Mouse (Mus musculus): ENCODE results near the gene Usp39.

The Usp39 gene

DNA sequence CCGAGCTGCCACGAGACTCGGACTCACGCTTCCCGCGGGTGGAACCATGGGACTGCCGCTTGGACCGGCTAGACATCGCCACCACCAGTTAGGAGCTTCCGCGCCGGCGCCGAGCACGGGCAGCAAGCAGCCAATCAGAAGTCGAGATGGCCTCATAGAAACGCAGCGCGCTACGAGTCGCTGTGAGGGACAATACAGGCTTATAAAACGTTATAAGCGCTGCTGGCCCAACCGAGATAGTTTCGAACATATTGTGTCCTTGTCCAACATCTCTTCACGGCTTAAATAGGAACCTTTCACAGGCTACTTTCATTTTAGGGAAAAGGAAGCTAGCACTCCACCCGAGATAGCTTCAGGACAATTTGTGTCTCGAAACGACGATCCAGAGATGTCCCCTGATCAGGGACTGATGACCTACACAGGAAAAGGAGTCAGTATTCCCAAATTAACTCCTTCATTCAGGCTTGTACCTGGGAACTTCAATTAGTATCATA, at the start of gene Usp39:
Usp39 (minus strand) TSS at position 111 of the 494 bp plus-strand sequence.
- peak; percentile 90 to 93 for DNase-seq (ENCODE audit: low spot score in 2 of 2)

DNA sequence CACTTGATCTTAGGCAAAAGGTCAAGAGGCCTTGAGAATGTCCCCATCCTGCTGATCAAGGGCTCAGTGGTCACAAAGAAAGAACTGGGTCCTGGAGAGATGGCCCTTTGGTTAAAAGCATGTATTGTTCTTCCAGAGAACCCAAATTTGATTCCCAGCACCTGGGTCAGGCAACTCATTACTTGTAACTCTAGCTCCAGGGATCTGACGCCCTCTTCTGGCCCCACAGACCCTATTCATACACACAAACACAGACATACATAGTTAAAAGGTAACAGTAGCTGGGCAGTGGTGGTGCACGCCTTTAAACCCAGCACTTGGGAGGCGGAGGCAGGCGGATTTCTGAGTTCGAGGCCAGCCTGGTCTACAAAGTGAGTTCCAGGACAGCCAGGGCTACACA, 47.4 kb upstream of the Usp39 start:
- DNase-seq (ENCODE audit: low spot score in 2 of 2), result no peak

DNA sequence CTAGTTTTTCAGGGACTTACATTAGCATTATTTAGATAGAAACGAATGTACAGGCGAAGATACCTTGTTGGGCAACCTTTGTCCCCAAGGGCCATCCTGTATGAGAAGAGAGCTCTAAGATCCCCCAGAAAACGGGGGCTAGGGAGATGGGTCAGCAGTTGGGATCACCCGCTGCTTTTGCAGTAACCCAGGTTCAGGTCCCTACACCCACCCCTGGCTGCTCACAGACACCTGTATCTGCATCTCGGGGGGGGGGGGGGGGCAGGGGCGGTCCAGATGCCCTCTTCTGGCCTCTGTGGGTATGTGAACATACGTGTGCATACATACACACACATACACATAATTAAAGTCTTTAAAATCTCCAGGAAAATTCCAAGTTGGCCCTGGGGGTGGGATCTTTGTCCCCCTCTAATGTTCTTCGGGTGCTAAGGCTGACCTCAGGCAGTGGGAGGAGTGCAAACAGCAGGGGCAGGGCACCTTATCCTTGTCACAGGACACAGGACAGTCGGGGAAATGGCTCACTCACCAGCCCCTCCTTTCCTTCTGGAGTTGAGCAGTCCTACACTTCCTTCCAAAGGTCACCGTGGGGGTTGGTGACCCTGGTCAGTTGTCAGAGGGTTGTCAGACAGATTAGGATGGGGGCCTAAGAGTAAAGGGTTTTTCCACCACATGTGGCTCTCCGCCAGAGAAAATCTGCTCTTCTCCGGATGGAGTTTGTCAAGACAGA, 46.0 kb upstream of the Usp39 start:
- no peak for DNase-seq (ENCODE audit: low spot score in 2 of 2)

DNA sequence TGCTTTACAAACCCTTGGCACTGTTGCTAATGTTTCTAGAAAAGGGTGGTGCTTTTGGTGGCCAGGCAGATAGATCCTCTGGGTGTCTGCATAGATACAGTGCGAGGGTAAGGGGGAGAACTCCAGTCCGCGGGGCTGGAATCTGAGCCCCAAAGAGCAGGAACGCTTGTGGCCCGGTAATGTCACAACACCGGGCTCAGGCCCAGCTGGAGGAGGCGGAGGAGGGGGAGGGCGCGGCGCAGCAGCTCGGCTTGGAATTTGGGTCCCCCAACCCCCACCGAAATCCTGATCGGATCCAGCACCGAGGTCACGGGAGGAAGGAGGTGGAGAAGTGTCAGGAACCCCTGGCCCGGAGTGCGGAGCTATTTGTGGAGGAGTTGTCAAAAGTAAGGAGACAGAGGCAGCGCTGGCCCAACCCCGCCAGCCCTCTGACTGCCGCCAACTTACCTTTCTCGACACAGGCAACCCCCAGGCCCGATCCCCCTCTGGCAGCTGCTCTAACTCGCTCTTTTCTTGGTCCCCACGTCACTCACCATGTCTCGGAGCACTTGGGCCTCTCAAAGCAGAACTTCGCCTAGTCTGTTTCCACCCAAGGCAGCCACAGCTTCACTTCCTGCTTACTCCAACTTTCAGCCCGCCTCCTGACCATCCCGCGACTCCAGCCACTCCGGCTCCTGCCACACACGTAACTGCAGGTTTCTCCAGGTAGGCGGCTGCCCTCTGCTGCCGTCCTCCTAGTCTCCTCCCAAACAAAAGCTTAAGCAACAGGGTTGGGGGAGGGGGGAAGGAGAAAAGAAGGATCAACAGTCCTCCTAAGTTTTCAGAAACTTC, 45.2 kb upstream of the Usp39 start, which contains the start of gene Vamp8:
Vamp8 (minus strand) TSS at position 763 of the 831 bp plus-strand sequence.
- peak in 1 of 2 experiments; percentile 26 for DNase-seq (ENCODE audit: low spot score in 2 of 2)

- DNase-seq (ENCODE audit: low spot score in 2 of 2), result no peak
These were observed 44.5 kb upstream of the Usp39 start for GRCm38 (mm10) chr6:72389471-72389940.

- no peak for DNase-seq (ENCODE audit: low spot score in 2 of 2)
These were observed 43.9 kb upstream of the Usp39 start for GRCm38 (mm10) chr6:72388791-72389329.

DNA sequence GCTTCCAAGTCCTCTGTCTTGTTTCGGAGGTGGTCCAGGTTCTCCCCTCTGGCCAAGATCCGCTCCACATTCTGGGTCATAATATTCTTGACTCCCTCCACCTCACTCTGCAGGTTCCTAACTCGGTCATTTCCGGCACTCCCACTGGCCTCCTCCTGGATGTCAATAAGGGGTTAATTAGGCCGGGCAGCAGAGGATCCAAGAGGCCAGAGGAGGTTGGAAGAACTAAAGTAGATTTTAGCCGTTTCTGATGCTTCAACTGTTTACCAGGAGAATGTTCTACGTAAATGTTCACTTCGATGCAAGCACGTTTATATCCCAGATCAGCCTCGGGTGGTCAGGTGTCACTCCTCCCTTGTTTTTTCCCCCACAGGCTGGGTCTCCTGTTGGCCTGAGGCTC, 43.3 kb upstream of the Usp39 start:
- DNase-seq (ENCODE audit: low spot score in 2 of 2), result no peak

DNA sequence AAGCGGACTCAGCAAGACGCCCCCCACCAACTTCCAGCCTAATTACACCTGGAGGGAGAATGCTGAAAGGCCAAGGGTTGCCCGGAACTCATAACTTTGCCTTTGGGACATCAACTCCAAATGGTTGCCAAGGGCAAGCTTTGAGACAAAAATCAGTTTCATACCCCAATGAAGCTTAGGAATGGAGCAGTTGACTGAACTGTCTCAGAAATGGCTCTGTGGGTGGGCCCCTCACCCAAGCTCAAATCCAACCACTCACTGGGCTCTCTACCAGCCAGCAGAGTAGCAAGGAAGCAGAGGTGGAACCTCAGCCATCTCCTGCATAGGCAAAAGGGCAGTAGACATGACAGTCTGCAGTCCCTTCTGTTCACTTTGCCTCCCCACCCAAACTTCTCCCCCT, 42.8 kb upstream of the Usp39 start:
- no peak for DNase-seq (ENCODE audit: low spot score in 2 of 2)

DNA sequence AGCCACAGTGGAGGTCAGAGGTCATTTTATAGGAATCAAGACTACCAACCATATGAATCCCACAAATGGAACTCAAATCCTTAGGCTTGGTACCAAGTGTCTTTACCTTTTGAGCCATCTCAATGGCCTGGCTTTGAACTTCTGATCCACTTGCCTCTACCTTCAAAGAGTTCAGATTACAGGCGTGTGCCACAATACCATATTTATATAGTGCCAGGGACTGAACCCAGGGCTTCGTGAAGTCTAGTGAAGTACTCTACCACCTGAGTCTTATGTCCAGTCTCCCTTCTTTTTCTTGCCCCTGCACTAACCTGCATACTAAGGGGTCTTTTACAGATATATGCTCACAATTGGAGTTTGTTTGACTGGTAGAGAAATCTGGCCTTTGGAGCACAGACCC, 41.6 kb upstream of the Usp39 start:
- no peak for DNase-seq (ENCODE audit: low spot score in 2 of 2)

DNA sequence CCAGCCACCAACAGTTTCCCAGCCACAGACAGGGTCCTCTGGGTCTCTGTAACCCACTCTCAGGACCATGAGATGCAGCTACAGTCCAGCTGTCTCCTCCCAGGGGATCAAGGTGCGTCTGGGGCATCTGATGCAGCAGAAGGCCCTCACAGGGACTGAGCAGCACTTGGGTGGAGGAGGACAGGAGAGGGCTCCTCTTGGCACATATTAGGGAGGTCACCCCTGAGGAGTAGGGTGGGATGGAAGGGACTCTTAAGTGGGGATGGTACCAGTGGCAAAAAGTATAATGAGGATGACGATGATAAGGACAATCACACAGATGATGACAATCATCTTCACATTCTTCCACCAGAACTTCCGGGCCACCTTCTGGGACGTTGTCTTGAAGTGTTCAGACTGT, 40.3 kb upstream of the Usp39 start:
- DNase-seq (ENCODE audit: low spot score in 2 of 2), result no peak

- no peak for DNase-seq (ENCODE audit: low spot score in 2 of 2)
These were observed 39.0 kb upstream of the Usp39 start for GRCm38 (mm10) chr6:72383952-72384351.

DNA sequence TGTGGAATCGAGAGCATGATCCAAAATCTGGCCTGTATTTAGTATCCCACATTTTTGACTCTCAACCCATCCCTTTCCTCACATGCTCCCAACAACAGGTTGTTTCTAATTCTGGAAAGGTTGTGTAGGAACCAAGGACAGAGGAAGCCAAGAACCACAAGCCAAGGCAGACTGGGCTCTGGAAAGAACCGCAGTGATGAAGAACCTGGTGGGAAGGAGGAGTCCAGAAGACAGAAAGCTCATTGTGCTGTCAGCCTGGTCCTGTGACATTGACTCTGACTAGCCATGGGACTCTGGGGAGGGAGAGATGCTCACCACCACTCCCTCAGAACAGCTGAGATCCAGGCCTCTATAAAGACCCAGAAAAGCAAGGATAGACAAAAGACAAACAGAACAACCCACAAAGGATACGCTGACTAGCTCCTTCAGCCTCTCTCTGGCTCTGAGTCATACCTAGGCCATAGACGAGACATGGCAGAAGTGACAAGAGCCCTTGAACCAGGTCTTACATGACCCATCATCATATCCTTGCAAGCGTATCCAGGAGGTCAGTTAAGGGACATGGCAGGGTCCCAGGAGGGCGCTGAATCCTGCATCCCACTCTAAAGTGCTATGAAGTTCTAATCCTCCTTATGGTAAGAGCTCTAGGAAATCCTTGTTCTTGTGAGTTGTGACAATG, 38.3 kb upstream of the Usp39 start:
- DNase-seq (ENCODE audit: low spot score in 2 of 2), result no peak

DNA sequence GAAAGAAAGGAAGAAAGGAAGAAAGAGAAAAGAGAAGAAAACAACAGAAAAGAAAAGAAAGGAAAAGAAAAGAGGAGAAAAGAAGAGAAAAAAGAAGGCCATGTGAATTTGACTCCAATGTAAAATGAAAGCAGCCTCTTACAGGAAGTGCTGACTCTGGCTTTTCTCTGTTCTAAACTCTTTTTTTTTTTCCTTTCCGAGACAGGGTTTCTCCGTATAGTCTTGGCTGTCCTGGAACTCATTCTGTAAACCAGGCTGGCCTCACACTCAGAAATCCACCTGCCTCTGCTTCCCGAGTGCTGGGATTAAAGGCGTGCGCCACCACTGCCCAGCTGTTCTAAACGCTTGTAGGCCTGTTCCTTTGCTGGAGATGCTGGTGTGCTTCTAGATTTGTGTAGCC, 37.5 kb upstream of the Usp39 start:
- DNase-seq (ENCODE audit: low spot score in 2 of 2), result no peak

GRCm38 (mm10) chr6:72380131-72380770, 35.3 kb upstream of the Usp39 start, which contains the start of gene Vamp5:
Gene Vamp5, minus strand, starts transcription at chr6:72380468.
- no peak for DNase-seq (ENCODE audit: low spot score in 2 of 2)

- no peak for DNase-seq (ENCODE audit: low spot score in 2 of 2)
These were observed 34.6 kb upstream of the Usp39 start for GRCm38 (mm10) chr6:72379377-72380130.

- no peak for DNase-seq (ENCODE audit: low spot score in 2 of 2)
These were observed 33.7 kb upstream of the Usp39 start for GRCm38 (mm10) chr6:72378510-72379234.

GRCm38 (mm10) chr6:72374820-72375563, 30.0 kb upstream of the Usp39 start:
- DNase-seq (ENCODE audit: low spot score in 2 of 2), result no peak

DNA sequence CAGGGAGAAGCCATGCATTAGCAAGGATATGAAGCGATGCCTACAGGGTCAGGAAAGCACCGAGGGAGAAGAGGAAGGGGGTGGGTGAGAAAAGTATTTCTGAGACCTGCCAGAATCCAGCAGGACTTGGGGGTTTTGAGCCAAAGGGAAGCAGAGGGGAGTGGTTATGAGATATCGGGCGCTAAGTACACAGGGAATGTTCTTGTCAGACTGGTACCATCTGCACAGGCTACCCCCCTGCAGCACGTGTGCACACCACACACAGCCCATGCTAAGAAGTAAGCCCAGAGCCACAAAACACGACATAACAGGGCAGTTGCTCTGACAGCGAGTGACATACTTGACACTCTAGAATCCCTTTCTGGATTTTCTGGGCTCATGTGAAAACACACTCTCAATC, 29.2 kb upstream of the Usp39 start:
- DNase-seq (ENCODE audit: low spot score in 2 of 2), result no peak

DNA sequence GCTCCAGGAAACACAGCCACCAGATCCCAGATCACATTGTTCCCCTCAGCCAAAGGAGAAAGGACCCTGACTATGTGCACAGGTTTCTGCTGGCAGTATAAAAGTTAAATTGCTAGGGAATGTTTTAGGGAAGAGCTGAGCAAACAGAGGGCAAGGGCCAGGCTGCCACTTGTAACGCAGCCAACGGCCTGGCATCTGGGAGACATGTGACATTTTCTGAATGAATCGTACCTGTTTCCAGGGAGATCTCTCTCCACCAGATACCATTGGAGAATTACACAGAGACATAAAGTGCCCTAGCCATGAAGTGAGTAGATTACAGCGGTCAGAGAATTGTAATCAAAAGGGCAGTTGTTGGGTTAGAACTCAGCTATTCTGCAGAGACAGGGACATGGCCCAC, 28.2 kb upstream of the Usp39 start:
- DNase-seq (ENCODE audit: low spot score in 2 of 2), result no peak
